Mouse (Mus musculus) hindbrain, embryonic 15.5 days (tissue): ENCODE results near the gene Thap3. TPM values are rescaled to one million over a fixed set of nuclear protein-coding genes. Genes with fewer than 3 reads are reported as not detected.

Source experiments
- ATAC-seq: fragments of 200-750 bp; cut with Nextera tagmentation; 2 replicates; pipeline ENCODE4 v1.8.0; 2017; ENCODE audit warnings: low read depth, moderate number of reproducible peaks, moderate TSS enrichment; ENCODE audit not compliant: low FRiP score
- H3K27ac ChIP-seq: fragments of 300-500 bp; sonication (generic); replicated peaks from 2 replicates; pipeline ENCODE4 v1.5.1; 2015; ENCODE audit warnings: mild to moderate bottlenecking, inconsistent platforms
- H3K27me3 ChIP-seq: fragments of 300-500 bp; sonication (generic); 2 replicates; pipeline ENCODE4 v1.6.1; 2015; ENCODE audit warnings: control low read depth, inconsistent platforms
- H3K36me3 ChIP-seq: fragments of 300-500 bp; sonication (generic); 2 replicates; pipeline ENCODE4 v1.6.1; 2015; ENCODE audit warnings: control low read depth, inconsistent platforms
- H3K4me1 ChIP-seq: fragments of 300-500 bp; sonication (generic); replicated peaks from 2 replicates; pipeline ENCODE4 v1.6.1; 2015; ENCODE audit warnings: control low read depth, inconsistent platforms
- H3K4me2 ChIP-seq: fragments of 300-500 bp; sonication (generic); 2 replicates; pipeline ENCODE4 v1.6.1; 2015; ENCODE audit warnings: moderate library complexity, mild to moderate bottlenecking, inconsistent platforms
- H3K4me3 ChIP-seq: fragments of 300-500 bp; sonication (generic); 2 replicates; pipeline ENCODE4 v1.5.1; 2015; ENCODE audit warnings: mild to moderate bottlenecking, inconsistent platforms
- H3K9ac ChIP-seq: fragments of 300-500 bp; sonication (generic); 2 replicates; pipeline ENCODE4 v1.6.1; 2015; ENCODE audit warnings: inconsistent platforms
- H3K9me3 ChIP-seq: fragments of 300-500 bp; sonication (generic); 2 replicates; pipeline ENCODE4 v1.6.1; 2016; ENCODE audit warnings: control low read depth, inconsistent platforms
- WGBS: fragments of 180-500 bp; shearing (Covaris S2); methylation state at CpG from one replicate; pipeline ENCODE4 v1.1.7; 2015; 5-methylcytosine and 5-hydroxymethylcytosine counted together
- polyA plus RNA-seq: library from polyadenylated mRNA; unstranded; fragments of >200 nt; fragmentation: Nextera tagmentation; extraction: Ambion mirVana; gene quantifications from 2 replicates; pipeline ENCODE4 v1.2.1, GENCODE M21; 2015

The Thap3 gene
- polyA plus RNA-seq, 1 experiment from 2014 or later = 36.7 TPM

DNA sequence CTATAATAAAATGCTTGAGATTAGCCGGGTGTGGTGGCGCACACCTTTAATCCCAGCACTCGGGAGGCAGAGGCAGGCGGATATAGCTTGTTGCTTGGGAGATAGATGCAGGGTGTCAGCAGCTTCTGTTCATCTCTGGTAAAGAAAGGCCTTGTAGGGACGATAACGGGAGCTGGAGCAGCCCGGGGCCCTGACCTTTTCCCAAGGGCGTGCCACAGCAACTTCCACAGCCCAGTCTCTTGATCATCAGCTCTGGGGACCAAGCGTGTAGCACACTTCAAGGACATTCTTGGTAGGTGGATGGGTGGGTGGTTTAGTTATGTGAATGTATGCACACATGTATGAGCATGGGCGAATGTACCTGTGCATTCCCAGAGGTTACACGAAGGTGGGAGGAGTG lies 42.6 kb downstream of the Thap3 start:
- Histone ChIP-seq H3K4me1 (no peaks in the 10 kb centered on the region), H3K9me3 (no peaks in the 10 kb centered on the region), H3K4me3 (no peak overlapping the region), H3K9ac (no peak overlapping the region), H3K36me3 (no peaks in the 10 kb centered on the region), H3K4me2 (no peak overlapping the region), H3K27ac (no peak overlapping the region), H3K27me3 (no peaks in the 10 kb centered on the region)
- no peak for ATAC-seq
- WGBS = 94% methylated on average over 11 of the region's 11 CpGs

DNA sequence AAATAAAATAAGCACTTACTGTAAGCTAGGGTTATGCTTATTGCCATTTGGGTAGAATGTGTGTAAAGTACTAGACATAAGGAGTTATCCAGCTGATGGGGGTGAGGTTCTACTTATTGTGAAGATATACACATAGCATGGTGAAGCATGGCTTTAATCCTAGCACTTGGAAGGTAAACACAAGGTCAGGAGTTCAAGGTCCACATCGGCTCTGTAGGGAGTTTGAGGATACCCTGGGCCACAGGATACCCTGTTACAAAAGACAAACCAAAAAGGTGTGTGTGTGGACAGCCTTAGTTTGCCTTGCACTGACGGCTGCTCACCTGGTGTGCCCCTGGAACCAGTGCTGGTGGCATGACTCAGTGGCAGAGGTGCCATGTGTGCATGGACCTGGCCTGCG lies 50.7 kb downstream of the Thap3 start:
- H3K9me3 ChIP-seq = no peaks in the 10 kb centered on the region
- H3K27me3 ChIP-seq = no peaks in the 10 kb centered on the region
- no peaks in the 10 kb centered on the region for H3K36me3 ChIP-seq
- H3K4me3 ChIP-seq = no peak overlapping the region
- no peak overlapping the region for H3K4me2 ChIP-seq
- no peak overlapping the region for H3K27ac ChIP-seq
- no peak for ATAC-seq
- H3K9ac ChIP-seq = no peak overlapping the region
- 92% methylated on average over 3 of the region's 3 CpGs for WGBS
- H3K4me1 ChIP-seq = peaks cover 20% of the 10 kb centered on the region

DNA sequence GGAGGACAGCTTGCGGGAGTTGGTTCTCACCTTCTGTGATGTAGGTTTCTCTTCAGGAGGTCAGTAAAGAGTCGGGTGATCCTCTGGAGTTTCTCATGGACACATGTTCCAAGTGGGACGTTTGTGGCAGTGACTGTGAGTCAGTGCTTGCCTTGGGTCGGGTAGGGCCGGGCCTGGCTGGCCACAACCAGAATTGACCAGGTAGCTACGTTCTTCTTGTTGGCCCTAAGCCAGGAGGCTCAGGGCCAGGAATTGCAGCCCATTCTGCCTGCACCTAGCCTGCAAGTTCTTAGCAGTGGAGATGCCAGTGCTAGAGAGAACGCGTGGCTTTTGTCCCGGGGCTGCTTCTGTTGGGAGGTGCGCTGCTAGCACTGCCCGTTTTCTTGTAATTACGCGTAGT lies 51.4 kb downstream of the Thap3 start:
- H3K27me3 ChIP-seq = no peaks in the 10 kb centered on the region
- no peak overlapping the region for H3K4me3 ChIP-seq
- no peaks in the 10 kb centered on the region for H3K9me3 ChIP-seq
- peaks cover 20% of the 10 kb centered on the region for H3K4me1 ChIP-seq
- no peak overlapping the region for H3K27ac ChIP-seq
- no peak overlapping the region for H3K4me2 ChIP-seq
- no peak overlapping the region for H3K9ac ChIP-seq
- no peak for ATAC-seq
- 92% methylated on average over 13 of the region's 13 CpGs for WGBS
- H3K36me3 ChIP-seq = no peaks in the 10 kb centered on the region

DNA sequence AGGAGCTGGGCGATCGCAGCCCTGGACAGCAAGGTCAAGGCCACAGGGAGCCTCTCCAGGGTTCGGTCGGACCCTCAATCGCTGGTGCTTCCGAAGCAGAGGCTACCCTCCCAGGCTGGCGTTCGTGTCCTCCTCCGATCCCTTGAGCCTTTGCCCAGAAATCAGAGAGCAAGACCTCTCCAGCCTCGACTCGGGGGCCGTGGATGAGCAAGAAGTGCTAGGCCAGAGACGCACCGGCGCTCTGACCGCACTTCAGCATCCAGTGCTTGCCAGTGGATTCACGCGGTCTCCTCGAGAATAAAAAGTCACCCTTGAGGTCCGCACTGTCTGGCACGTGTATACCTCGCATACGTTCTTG lies 54.6 kb downstream of the Thap3 start:
- no peaks in the 10 kb centered on the region for H3K27me3 ChIP-seq
- H3K4me1 ChIP-seq = peaks cover 20% of the 10 kb centered on the region
- H3K27ac ChIP-seq = peak overlapping the region; percentile 46; the same call in 1 of the 2 replicates
- peak overlapping the region; percentile 90 for H3K9ac ChIP-seq
- peak overlapping the region; percentile 96 for H3K4me3 ChIP-seq
- ATAC-seq = no peak; the same call in 1 of the 2 replicates
- H3K4me2 ChIP-seq = peak overlapping the region; percentile 94
- H3K36me3 ChIP-seq = no peaks in the 10 kb centered on the region
- WGBS = 3% methylated on average over 23 of the region's 23 CpGs
- no peaks in the 10 kb centered on the region for H3K9me3 ChIP-seq

DNA sequence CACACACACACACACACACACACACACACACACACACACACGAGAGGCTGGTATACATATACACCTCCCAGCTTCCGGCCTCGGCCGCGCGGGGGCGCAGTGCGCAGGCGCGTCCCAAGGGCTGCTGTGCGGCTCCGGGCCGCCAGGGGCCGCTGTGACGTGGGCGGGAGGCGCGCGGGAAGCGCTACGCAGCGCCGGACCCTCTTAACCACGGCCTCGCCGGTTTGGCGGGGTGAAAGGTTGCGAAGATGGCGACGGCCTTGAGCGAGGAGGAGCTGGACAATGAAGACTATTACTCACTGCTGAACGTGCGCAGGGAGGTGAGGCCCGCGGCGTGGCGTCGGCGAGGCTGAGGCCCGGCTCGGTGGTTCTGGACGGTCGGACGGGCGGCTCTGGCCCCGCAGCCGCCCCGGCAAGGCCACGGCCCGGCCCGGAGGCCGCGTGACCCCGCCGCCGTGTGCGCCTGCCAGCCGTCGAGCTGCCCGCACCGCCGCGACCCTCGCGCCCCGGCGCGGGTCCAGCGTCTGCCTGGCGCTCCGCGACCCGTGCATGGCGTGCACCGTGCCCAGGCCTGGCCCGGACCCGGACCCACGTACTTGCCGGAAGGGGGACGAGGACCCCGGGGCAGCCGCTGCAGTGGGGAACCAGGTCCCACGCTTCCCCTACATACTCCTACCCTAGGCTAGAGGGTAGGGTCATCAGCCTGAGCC lies 55.1 kb downstream of the Thap3 start, which contains the start of gene Dnajc11:
TSS of gene Dnajc11 (plus strand) at position 187 of the 710 bp plus-strand sequence.
- Histone ChIP-seq H3K4me2 (peak within 1 kb of the TSS; percentile 94), H3K36me3 (no peaks in the 10 kb centered on the region), H3K4me1 (peaks cover 20% of the 10 kb centered on the region), H3K9ac (peak within 1 kb of the TSS; percentile 90), H3K4me3 (peak within 1 kb of the TSS; percentile 96), H3K27ac (peak within 1 kb of the TSS; percentile 46; the same call in 1 of the 2 replicates), H3K9me3 (no peaks in the 10 kb centered on the region), H3K27me3 (no peaks in the 10 kb centered on the region)
- peak; percentile 92 for ATAC-seq
- WGBS = under 1% methylated on average over 69 of the region's 83 CpGs

Other genes with a start within 250 kb of the Thap3 start
- 150 and 162 TPM in 2 replicates for gene Camta1, start 127.1 kb downstream of the Thap3 start, polyA plus RNA-seq
- gene Dnajc11, start 55.3 kb downstream of the Thap3 start, polyA plus RNA-seq = 79.8 and 81.6 TPM in 2 replicates
- gene Phf13, start 7.3 kb upstream of the Thap3 start, polyA plus RNA-seq = 23.1 and 25.5 TPM in 2 replicates
- gene Klhl21, start 19.8 kb upstream of the Thap3 start, polyA plus RNA-seq = 4.7 and 5.4 TPM in 2 replicates
- gene Zbtb48, start 38.7 kb upstream of the Thap3 start, polyA plus RNA-seq = 18.3 and 18.5 TPM in 2 replicates
- gene Tas1r1, start 49.6 kb upstream of the Thap3 start, polyA plus RNA-seq = 1.6 and 1.8 TPM in 2 replicates
- gene Nol9, start 50.3 kb upstream of the Thap3 start, polyA plus RNA-seq = 24.7 and 27.1 TPM in 2 replicates
- gene Plekhg5, start 83.5 kb upstream of the Thap3 start, polyA plus RNA-seq = 11.7 and 13.5 TPM in 2 replicates
- 0.97 and 1.8 TPM in 2 replicates for gene Tnfrsf25, start 126.9 kb upstream of the Thap3 start, polyA plus RNA-seq
- 0.29 and 0.31 TPM in 2 replicates for gene Espn, start 163.4 kb upstream of the Thap3 start, polyA plus RNA-seq
- gene Hes2, start 169.9 kb upstream of the Thap3 start, polyA plus RNA-seq = not detected in 2 replicates
- gene Acot7, start 189.1 kb upstream of the Thap3 start, polyA plus RNA-seq = 427 and 433 TPM in 2 replicates